8 mouse cellular contexts compared by ENCODE assay signal in the genomic region with DNA sequence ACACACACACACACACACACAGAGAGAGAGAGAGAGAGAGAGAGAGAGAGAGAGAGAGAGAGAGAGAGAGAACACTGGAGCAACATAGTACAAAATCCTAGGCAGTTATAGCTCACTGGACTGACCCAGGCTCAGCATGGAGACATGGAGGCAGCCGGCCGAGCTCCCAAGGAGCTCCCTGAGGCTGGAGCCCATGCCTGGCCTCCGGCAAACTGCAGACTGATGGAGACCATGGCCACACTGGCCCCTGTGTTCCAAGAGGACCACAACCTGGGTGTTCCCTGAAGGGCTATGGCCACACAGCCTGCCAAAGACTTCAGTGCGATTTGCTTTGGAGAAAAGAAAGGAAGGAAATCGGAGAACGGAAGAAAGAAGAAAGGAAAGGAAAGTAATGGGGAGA.
DNase-seq lines count a peak whose midpoint lies in the region; ATAC-seq and TF ChIP-seq lines count a peak whose summit lies in the region.

No protein-coding gene starts in this region.

- 52% methylated on average over 6 of the region's 6 CpGs for WGBS in lung, embryonic 14.5 days
- WGBS in hindbrain, embryonic 15.5 days: 64% methylated on average over 6 of the region's 6 CpGs
- WGBS in neural tube, embryonic 15.5 days: 57% methylated on average over 6 of the region's 6 CpGs

- 0 out of 2 replicates have a peak overlapping the region, but pooled peaks have one; percentile 5 for H3K4me3 ChIP-seq in lung, embryonic 14.5 days (ENCODE audit: low read depth, low read length)
- 0 out of 2 replicates have a peak overlapping the region, but pooled peaks have one; percentile 11 for H3K4me3 ChIP-seq in hindbrain, embryonic 15.5 days
- peak overlapping the region; percentile 2; the same call in 1 of the 2 replicates for H3K4me3 ChIP-seq in neural tube, embryonic 15.5 days (replicated peaks)

- H3K27ac ChIP-seq in lung, embryonic 14.5 days (ENCODE audit: low read depth): peak overlapping the region; percentile 44; the same call in 1 of the 2 replicates
- no peak overlapping the region for H3K27ac ChIP-seq in hindbrain, embryonic 15.5 days (replicated peaks)
- H3K27ac ChIP-seq in neural tube, embryonic 15.5 days (replicated peaks): no peak overlapping the region

- DNase-seq in adrenal gland, postnatal 14 days: peak; percentile 14
- DNase-seq in adrenal gland, adult 8-10 months: no peak
- DNase-seq in lung, embryonic 14.5 days: no peak
- DNase-seq in lung, postnatal 10 days: no peak
- no peak for DNase-seq in urinary bladder, adult 18-20 months (ENCODE audit: low spot score in 2 of 2)

- no peak overlapping the region for H3K9ac ChIP-seq in lung, embryonic 14.5 days
- no peak overlapping the region for H3K9ac ChIP-seq in hindbrain, embryonic 15.5 days
- H3K9ac ChIP-seq in neural tube, embryonic 15.5 days (replicated peaks): no peak overlapping the region

- no peaks in the 10 kb centered on the region for H3K4me1 ChIP-seq in lung, embryonic 14.5 days (ENCODE audit: insufficient read depth)
- no peaks in the 10 kb centered on the region for H3K4me1 ChIP-seq in hindbrain, embryonic 15.5 days (replicated peaks)
- H3K4me1 ChIP-seq in neural tube, embryonic 15.5 days: no peaks in the 10 kb centered on the region

- no peak for TF ChIP-seq CTCF in lung, embryonic 14.5 days (IDR thresholded peaks at IDR 0.05; ENCODE audit: low read depth)

- no peaks in the 10 kb centered on the region for H3K9me3 ChIP-seq in lung, embryonic 14.5 days (ENCODE audit: low read depth, low read length)
- H3K9me3 ChIP-seq in hindbrain, embryonic 15.5 days: no peaks in the 10 kb centered on the region
- no peaks in the 10 kb centered on the region for H3K9me3 ChIP-seq in neural tube, embryonic 15.5 days (replicated peaks)

- H3K36me3 ChIP-seq in lung, embryonic 14.5 days (ENCODE audit: insufficient read depth): no peaks in the 10 kb centered on the region
- H3K36me3 ChIP-seq in hindbrain, embryonic 15.5 days: no peaks in the 10 kb centered on the region
- H3K36me3 ChIP-seq in neural tube, embryonic 15.5 days: no peaks in the 10 kb centered on the region

- H3K4me2 ChIP-seq in lung, embryonic 14.5 days: peak overlapping the region; percentile 48
- peak overlapping the region; percentile 37 for H3K4me2 ChIP-seq in hindbrain, embryonic 15.5 days
- H3K4me2 ChIP-seq in neural tube, embryonic 15.5 days: peak overlapping the region; percentile 45

- no peak for ATAC-seq in lung, embryonic 14.5 days (ENCODE audit: insufficient read depth)
- no peak for ATAC-seq in hindbrain, embryonic 15.5 days (ENCODE audit: low FRiP score, low read depth)
- ATAC-seq in neural tube, embryonic 15.5 days (ENCODE audit: low FRiP score): no peak
- no peak for ATAC-seq in activated CD4-positive, CD25-positive, alpha-beta regulatory T cell, adult 4 months

- H3K27me3 ChIP-seq in lung, embryonic 14.5 days (ENCODE audit: insufficient read depth, low read length): no peaks in the 10 kb centered on the region
- no peaks in the 10 kb centered on the region for H3K27me3 ChIP-seq in hindbrain, embryonic 15.5 days
- no peaks in the 10 kb centered on the region for H3K27me3 ChIP-seq in neural tube, embryonic 15.5 days (replicated peaks)
